In genomic region chr17:79598596-79599577, GRCm38 (mm10) we compare ENCODE assay signal across 13 mouse cellular contexts. TPM values are rescaled to one million over a fixed set of nuclear protein-coding genes. Genes with fewer than 3 reads are reported as not detected.
DNase-seq lines count a peak whose midpoint lies in the region; ATAC-seq and TF ChIP-seq lines count a peak whose summit lies in the region.
"Had no signal": no experiment of that assay in that cellular context is flagged by ENCODE, and none has a peak within 500 bp of the region (broad histone marks: within the 10 kb centered on the region; RNA-seq: fewer than 3 reads in every experiment).

No protein-coding gene starts in this region.

- WGBS in kidney, postnatal 0 days, result 11% methylated on average over 8 of the region's 8 CpGs

- H3K4me1 ChIP-seq in kidney, postnatal 0 days (replicated peaks; ENCODE audit: insufficient read depth, low read length), result no peaks in the 10 kb centered on the region
- H3K4me1 ChIP-seq: limb, embryonic 15.5 days had no signal

- no peaks in the 10 kb centered on the region for H3K36me3 ChIP-seq in kidney, postnatal 0 days (ENCODE audit: insufficient read depth, low read length)
- H3K36me3 ChIP-seq: limb, embryonic 15.5 days had no signal

- no peak overlapping the region for H3K9ac ChIP-seq in kidney, postnatal 0 days (ENCODE audit: low read depth, low read length)
- H3K9ac ChIP-seq: limb, embryonic 15.5 days had no signal

- H3K4me3 ChIP-seq in kidney, postnatal 0 days (replicated peaks; ENCODE audit: low read depth, low read length), result no peak overlapping the region
- H3K4me3 ChIP-seq: erythroblast, embryonic 14.5 days; limb, embryonic 15.5 days had no signal

- no peak overlapping the region for H3K4me2 ChIP-seq in kidney, postnatal 0 days (ENCODE audit: low read length)
- H3K4me2 ChIP-seq: limb, embryonic 15.5 days had no signal

- DNase-seq in kidney, postnatal 0 days (ENCODE audit: low spot score), result peak; percentile 74
- DNase-seq in kidney, adult 18-20 months, result no peak
- peak; percentile 36 for DNase-seq in 416B (ENCODE audit: low read depth)
- DNase-seq in brain, embryonic 14.5 days (ENCODE audit: low read depth), result peak; percentile 5
- DNase-seq in kidney, postnatal 14 days, result peak; percentile 24
- DNase-seq in thymus, postnatal 36 days, result no peak
- no peak for DNase-seq in right cerebral cortex, postnatal 36 days (ENCODE audit: low spot score in 2 of 2)
- DNase-seq: cerebellum, adult 2 months; heart, postnatal 36 days had no signal

- H3K27me3 ChIP-seq in kidney, postnatal 0 days (ENCODE audit: insufficient read depth, low read length), result no peaks in the 10 kb centered on the region
- H3K27me3 ChIP-seq: limb, embryonic 15.5 days had no signal

- H3K27ac ChIP-seq in kidney, postnatal 0 days, result no peak overlapping the region
- H3K27ac ChIP-seq: limb, embryonic 15.5 days had no signal

- ATAC-seq in kidney, postnatal 0 days (replicated peaks; ENCODE audit: low FRiP score, low read depth), result peak; percentile 86; the same call in 1 of the 2 replicates
- ATAC-seq in cerebellum, adult (ENCODE audit: insufficient number of reproducible peaks, low FRiP score, low TSS enrichment), result no peak
- ATAC-seq: midbrain, embryonic 16.5 days had no signal

- no peak for TF ChIP-seq CTCF in kidney, postnatal 0 days (IDR thresholded peaks at IDR 0.05; ENCODE audit: low read depth)
- TF ChIP-seq CTCF in brain, embryonic 14.5 days (IDR thresholded peaks at IDR 0.05; ENCODE audit: borderline replicate concordance, extremely low read depth, insufficient read depth, insufficient read length), result no peak

- TF ChIP-seq POLR2A in brain, embryonic 14.5 days (IDR thresholded peaks at IDR 0.05; ENCODE audit: borderline replicate concordance, extremely low read depth, insufficient read depth, insufficient read length, poor library complexity, severe bottlenecking), result no peak

- H3K9me3 ChIP-seq in kidney, postnatal 0 days (replicated peaks; ENCODE audit: low read length), result no peaks in the 10 kb centered on the region
- H3K9me3 ChIP-seq: limb, embryonic 15.5 days had no signal

RNA-seq across cellular contexts. Expression of gene Rmdn2, which starts 12.8 kb away (rescaled TPM):
- polyA plus RNA-seq in kidney, postnatal 0 days (2015; fragmentation: Nextera tagmentation; extraction: Ambion mirVana), result 12.1 and 15.2 TPM in 2 replicates
- 3.6 and 3.7 TPM in 2 replicates for polyA plus RNA-seq in brain, embryonic 14.5 days (2012; rRNA removed)

Comparison
In these comparisons a context has a peak if more than half of its experiments do, and no peak if none do; other contexts are left out.
1. DNase-seq: peak in kidney, postnatal 0 days (single experiment), 416B (single experiment), brain, embryonic 14.5 days (single experiment) and kidney, postnatal 14 days (single experiment); none in kidney, adult 18-20 months (single experiment), thymus, postnatal 36 days (0 of 2) and right cerebral cortex, postnatal 36 days (0 of 2).